Mouse (Mus musculus) G1E-ER4 (cell line): ENCODE measurements around the gene Vmn2r95. TPM values are rescaled to one million over a fixed set of nuclear protein-coding genes. Genes with fewer than 3 reads are reported as not detected.

Experiments used
- GATA1 ChIP-seq: IDR thresholded peaks from one replicate; pipeline ENCODE4 v1.8.0; 2012; ENCODE audit warnings: low read length, inconsistent platforms
- polyA plus RNA-seq: library from polyadenylated mRNA; stranded (reverse); fragments of >175 nt; gene quantifications from 2 replicates; pipeline ENCODE4 v1.2.3, GENCODE M21; 2012

The Vmn2r95 gene
- not detected in 2 replicates for polyA plus RNA-seq

DNA sequence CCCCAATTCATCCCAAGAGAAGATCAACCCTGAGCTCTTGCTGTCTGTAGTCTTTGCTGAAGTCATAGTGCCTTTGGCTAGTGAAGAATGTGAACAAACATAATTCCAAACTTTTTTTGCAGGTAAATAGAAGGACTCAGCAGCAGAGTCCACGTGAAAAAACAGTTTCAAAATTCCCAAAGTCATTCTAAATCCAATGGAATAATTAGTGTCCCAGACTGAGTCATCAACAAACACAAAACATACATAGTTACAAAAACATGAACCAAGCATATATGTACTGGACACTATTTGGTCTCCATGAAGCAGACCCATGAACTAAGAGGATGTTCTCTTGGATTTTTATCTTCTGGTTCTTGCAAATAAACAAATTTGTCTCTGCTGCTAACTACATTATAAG, at the start of gene Vmn2r95:
Vmn2r95 (plus strand) TSS at position 301 of the 400 bp plus-strand sequence.
- no peak for TF ChIP-seq GATA1

DNA sequence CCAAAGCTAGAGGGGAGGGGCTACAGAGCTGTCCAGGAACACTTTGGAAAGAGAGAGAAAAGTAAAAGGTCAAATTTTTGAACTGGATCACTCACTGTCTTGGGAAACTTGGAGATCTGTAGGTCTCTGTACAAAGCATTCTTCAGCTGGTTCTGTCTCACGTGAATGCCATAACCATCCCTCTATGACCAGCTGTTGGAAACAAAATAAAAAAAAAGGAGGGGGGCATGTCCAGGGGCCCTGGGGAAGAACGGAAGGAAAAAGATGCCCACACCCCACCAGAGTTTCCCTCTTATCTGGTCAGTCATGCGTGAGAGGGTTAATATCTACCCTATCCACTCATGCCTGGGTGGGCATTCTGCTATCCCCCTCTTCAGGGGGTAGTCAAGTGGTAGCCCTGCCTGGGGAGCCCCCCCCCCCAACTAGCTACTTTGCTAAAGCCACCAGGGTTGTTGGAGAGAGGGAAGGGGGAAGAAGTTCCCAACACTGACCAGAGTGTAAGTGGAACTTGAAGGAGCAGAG, 31.8 kb downstream of the Vmn2r95 start:
- no peak for TF ChIP-seq GATA1

DNA sequence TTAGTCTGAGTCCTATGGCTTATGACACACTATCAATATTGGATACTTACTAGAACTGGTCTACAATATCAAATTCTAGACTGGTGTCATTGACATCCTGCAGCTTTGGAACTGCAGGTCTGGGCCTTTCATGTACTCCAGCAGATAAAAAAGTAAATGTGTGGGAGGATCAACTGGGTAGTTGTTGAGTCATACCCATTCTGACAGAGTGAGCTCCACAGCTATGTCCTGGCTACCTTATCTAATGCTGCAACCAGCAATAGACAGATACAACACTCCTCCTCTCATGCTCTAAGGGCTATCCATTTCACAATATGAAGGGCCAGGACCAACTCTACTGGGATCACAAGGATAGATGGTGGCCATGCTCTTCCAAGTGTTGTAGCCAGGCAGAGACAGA, 38.8 kb downstream of the Vmn2r95 start:
- no peak for TF ChIP-seq GATA1

DNA sequence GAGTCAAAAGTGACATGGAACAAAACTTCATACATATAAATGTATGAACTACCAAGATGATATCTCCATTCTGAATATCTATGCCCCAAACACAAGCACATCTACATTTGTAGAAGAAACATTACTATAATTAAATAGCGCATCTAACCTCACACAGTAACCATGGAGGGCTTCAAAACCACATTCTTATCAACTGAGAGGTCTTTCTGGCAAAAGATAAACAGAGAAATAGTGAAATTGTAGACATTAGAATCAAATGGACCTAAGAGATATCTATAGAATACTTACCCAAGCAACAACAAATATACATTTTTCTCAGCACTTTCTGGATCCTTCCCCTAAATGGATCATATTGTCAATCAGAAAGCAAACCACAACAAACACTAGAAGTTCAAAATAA, 56.0 kb downstream of the Vmn2r95 start:
- TF ChIP-seq GATA1: no peak

Other genes with a start within 250 kb of the Vmn2r95 start
- gene Vmn2r94, start 146.3 kb upstream of the Vmn2r95 start, polyA plus RNA-seq: not detected in 2 replicates
- gene Vmn2r93, start 126.0 kb upstream of the Vmn2r95 start, polyA plus RNA-seq: not detected in 2 replicates
- not detected in 2 replicates for gene Vmn2r96, start 149.1 kb downstream of the Vmn2r95 start, polyA plus RNA-seq